Mouse (Mus musculus) forebrain, embryonic 11.5 days (tissue): ENCODE measurements around the gene Krtap7-1. TPM values are rescaled to one million over a fixed set of nuclear protein-coding genes. Genes with fewer than 3 reads are reported as not detected.
A peak's percentile ranks its signal among the peaks of the same experiment; 100 is the strongest.

ENCODE experiments used
- ATAC-seq: fragments of 200-750 bp; cut with Nextera tagmentation; replicated peaks from 2 replicates; pipeline ENCODE4 v1.8.0; 2017; ENCODE audit warnings: moderate TSS enrichment; ENCODE audit not compliant: low FRiP score
- DNase-seq: peaks from one replicate; pipeline ENCODE4 v3.0.0-alpha.2; 2017; ENCODE audit warnings: low spot score
- H3K27ac ChIP-seq: fragments of 300-500 bp; sonication (generic); 2 replicates; pipeline ENCODE4 v1.5.1; 2014; ENCODE audit warnings: low read depth, low read length
- H3K27me3 ChIP-seq: fragments of 300-500 bp; sonication (generic); 2 replicates; pipeline ENCODE4 v1.6.1; 2014; ENCODE audit warnings: mild to moderate bottlenecking, low read length, mixed read lengths; ENCODE audit not compliant: control insufficient read depth, insufficient read depth
- H3K36me3 ChIP-seq: fragments of 300-500 bp; sonication (generic); 2 replicates; pipeline ENCODE4 v1.6.1; 2014; ENCODE audit warnings: mild to moderate bottlenecking, low read length, moderate library complexity, mixed read lengths; ENCODE audit not compliant: control insufficient read depth, insufficient read depth
- H3K4me1 ChIP-seq: fragments of 300-500 bp; sonication (generic); replicated peaks from 2 replicates; pipeline ENCODE4 v1.6.1; 2014; ENCODE audit warnings: low read length, mixed read lengths; ENCODE audit not compliant: control insufficient read depth, insufficient read depth
- H3K4me2 ChIP-seq: fragments of 300-500 bp; sonication (generic); 2 replicates; pipeline ENCODE4 v1.6.1; 2014; ENCODE audit warnings: low read depth, mild to moderate bottlenecking, low read length, moderate library complexity, mixed read lengths; ENCODE audit not compliant: severe bottlenecking
- H3K4me3 ChIP-seq: fragments of 300-500 bp; sonication (generic); 2 replicates; pipeline ENCODE4 v1.5.1; 2014; ENCODE audit warnings: low read depth, low read length
- H3K9ac ChIP-seq: fragments of 300-500 bp; sonication (generic); 2 replicates; pipeline ENCODE4 v1.6.1; 2014; ENCODE audit warnings: low read length
- H3K9me3 ChIP-seq: fragments of 300-500 bp; sonication (generic); 2 replicates; pipeline ENCODE4 v1.6.1; 2016; ENCODE audit warnings: low read length, mixed read lengths; ENCODE audit not compliant: control insufficient read depth
- WGBS: fragments of 180-500 bp; shearing (Covaris S2); extraction: QIAGEN DNeasy Blood & Tissue Kit; methylation state at CpG from one replicate; pipeline ENCODE4 v1.1.7; 2014; 5-methylcytosine and 5-hydroxymethylcytosine counted together
- polyA plus RNA-seq: library from polyadenylated mRNA; unstranded; fragments of >200 nt; fragmentation: Nextera tagmentation; extraction: Ambion mirVana; gene quantifications from 2 replicates; pipeline ENCODE4 v1.2.1, GENCODE M21; 2014

Gene Krtap7-1
- polyA plus RNA-seq, 1 experiment from 2014 or later: not detected

GRCm38 (mm10) chr16:89520091-89520490 is 12.0 kb upstream of the Krtap7-1 start:
- H3K27me3 ChIP-seq: no peaks in the 10 kb centered on the region

GRCm38 (mm10) chr16:89517635-89518034 is 9.5 kb upstream of the Krtap7-1 start:
- Histone ChIP-seq H3K27ac (no peak overlapping the region), H3K36me3 (no peaks in the 10 kb centered on the region), H3K9me3 (no peaks in the 10 kb centered on the region), H3K4me1 (no peaks in the 10 kb centered on the region), H3K27me3 (no peaks in the 10 kb centered on the region), H3K4me2 (no peak overlapping the region), H3K4me3 (no peak overlapping the region), H3K9ac (no peak overlapping the region)
- 70% methylated on average over 9 of the region's 9 CpGs for WGBS
- ATAC-seq (peak; percentile 73; the same call in 1 of the 2 replicates), DNase-seq (peak; percentile 63)

More at GRCm38 (mm10) chr16:89520091-89520490, 12.0 kb upstream of the Krtap7-1 start:
- DNase-seq (no peak), ATAC-seq (no peak)
- Histone ChIP-seq H3K4me2 (no peak overlapping the region), H3K27ac (no peak overlapping the region), H3K4me1 (no peaks in the 10 kb centered on the region), H3K4me3 (no peak overlapping the region), H3K9me3 (no peaks in the 10 kb centered on the region), H3K9ac (no peak overlapping the region), H3K36me3 (no peaks in the 10 kb centered on the region)
- WGBS: 90% methylated on average over 6 of the region's 6 CpGs

- 84% methylated on average over 7 of the region's 7 CpGs for WGBS
- ATAC-seq (no peak), DNase-seq (no peak)
- H3K36me3 ChIP-seq: no peaks in the 10 kb centered on the region
- no peak overlapping the region for H3K4me3 ChIP-seq
- H3K9ac ChIP-seq: no peak overlapping the region
- no peaks in the 10 kb centered on the region for H3K4me1 ChIP-seq
- H3K4me2 ChIP-seq: no peak overlapping the region
- no peaks in the 10 kb centered on the region for H3K9me3 ChIP-seq
- no peaks in the 10 kb centered on the region for H3K27me3 ChIP-seq
- H3K27ac ChIP-seq: no peak overlapping the region
Measured at GRCm38 (mm10) chr16:89513431-89513830, 5.3 kb upstream of the Krtap7-1 start.

GRCm38 (mm10) chr16:89503571-89503970 is 4.6 kb downstream of the Krtap7-1 start:
- Histone ChIP-seq H3K9me3 (no peaks in the 10 kb centered on the region), H3K4me2 (no peak overlapping the region), H3K27me3 (no peaks in the 10 kb centered on the region), H3K4me3 (no peak overlapping the region), H3K27ac (no peak overlapping the region), H3K4me1 (no peaks in the 10 kb centered on the region), H3K9ac (no peak overlapping the region), H3K36me3 (no peaks in the 10 kb centered on the region)
- WGBS: 79% methylated on average over 2 of the region's 2 CpGs
- ATAC-seq (no peak), DNase-seq (no peak)

- ATAC-seq (no peak), DNase-seq (no peak)
- Histone ChIP-seq H3K4me1 (no peaks in the 10 kb centered on the region), H3K9ac (no peak overlapping the region), H3K36me3 (no peaks in the 10 kb centered on the region), H3K4me2 (no peak overlapping the region), H3K27me3 (no peaks in the 10 kb centered on the region), H3K4me3 (no peak overlapping the region), H3K27ac (no peak overlapping the region), H3K9me3 (no peaks in the 10 kb centered on the region)
- WGBS: 95% methylated on average over 5 of the region's 5 CpGs
Measured at GRCm38 (mm10) chr16:89501870-89502269, 6.3 kb downstream of the Krtap7-1 start.

DNA sequence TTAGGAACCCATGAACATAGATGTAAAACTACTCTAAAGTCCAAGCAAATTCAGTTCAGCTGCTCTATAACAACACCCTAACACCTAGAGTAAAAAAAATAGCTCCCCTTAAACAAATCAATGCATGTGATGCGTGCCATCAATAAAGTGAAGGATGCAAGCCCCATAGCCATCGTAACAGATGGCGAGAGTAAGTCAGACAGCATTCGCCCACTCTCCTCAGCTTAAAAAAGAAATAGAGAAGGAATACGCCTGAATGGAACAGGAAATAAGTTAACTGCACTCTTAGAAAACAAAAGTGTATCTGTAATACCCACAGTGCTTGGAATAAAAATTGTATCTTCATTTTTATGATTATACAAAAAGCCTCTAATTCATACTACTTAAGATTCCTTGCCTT is 11.1 kb downstream of the Krtap7-1 start:
- Histone ChIP-seq H3K36me3 (no peaks in the 10 kb centered on the region), H3K27ac (no peak overlapping the region), H3K27me3 (no peaks in the 10 kb centered on the region), H3K9ac (no peak overlapping the region), H3K4me1 (no peaks in the 10 kb centered on the region), H3K4me3 (no peak overlapping the region), H3K4me2 (no peak overlapping the region), H3K9me3 (no peaks in the 10 kb centered on the region)
- DNase-seq (no peak), ATAC-seq (no peak)
- WGBS: 93% methylated on average over 5 of the region's 5 CpGs

DNA sequence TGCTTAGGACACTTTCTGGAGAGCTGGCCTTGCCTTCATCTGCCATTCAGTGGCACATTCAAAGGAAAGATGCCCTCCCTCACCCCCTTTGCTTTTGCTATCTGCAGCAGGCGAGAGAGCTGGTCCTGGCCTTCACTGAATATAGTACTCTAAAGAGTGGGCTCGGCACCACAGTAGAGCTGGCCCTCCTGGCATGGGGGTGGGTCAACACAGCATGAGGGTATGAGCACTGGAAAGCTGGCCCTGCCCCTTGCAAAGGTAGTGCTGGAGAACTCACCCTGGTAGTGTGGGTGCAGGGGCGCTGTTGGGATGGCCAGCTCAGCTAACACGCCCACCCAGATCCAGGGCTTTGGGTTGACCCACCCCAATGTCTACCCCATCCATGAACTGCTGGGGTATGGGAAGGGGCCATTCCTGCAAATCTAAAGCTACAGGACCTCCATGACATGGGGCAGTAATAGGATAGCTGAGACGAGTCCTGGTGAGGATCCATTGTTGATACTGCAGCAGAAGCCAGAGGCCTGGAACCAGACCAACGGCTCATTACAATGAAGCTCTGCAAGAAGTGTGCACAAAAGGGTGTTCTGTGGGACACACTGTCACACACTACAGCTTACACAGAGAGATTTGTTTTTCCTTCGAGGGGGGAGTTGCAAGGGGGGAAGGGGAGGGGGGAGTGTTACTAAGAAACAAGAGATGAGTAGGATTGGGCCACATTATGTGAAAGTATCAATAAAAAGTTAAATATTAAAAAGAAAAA is 12.5 kb downstream of the Krtap7-1 start:
- Histone ChIP-seq H3K27ac (no peak overlapping the region), H3K9me3 (no peaks in the 10 kb centered on the region), H3K4me3 (no peak overlapping the region), H3K4me2 (no peak overlapping the region), H3K9ac (no peak overlapping the region), H3K4me1 (no peaks in the 10 kb centered on the region), H3K27me3 (no peaks in the 10 kb centered on the region), H3K36me3 (no peaks in the 10 kb centered on the region)
- WGBS: 86% methylated on average over 7 of the region's 7 CpGs
- no peak for DNase-seq
- ATAC-seq: no peak

GRCm38 (mm10) chr16:89487852-89488251 is 20.3 kb downstream of the Krtap7-1 start, which contains the start of gene Krtap8-1:
Gene Krtap8-1, minus strand, starts transcription at chr16:89487952.
- DNase-seq (no peak), ATAC-seq (0 out of 2 replicates have a peak, but pooled peaks have one; percentile 46)
- 78% methylated on average over 7 of the region's 7 CpGs for WGBS
- H3K36me3 ChIP-seq: no peaks in the 10 kb centered on the region
- H3K27me3 ChIP-seq: no peaks in the 10 kb centered on the region
- no peak within 1 kb of the TSS for H3K9ac ChIP-seq
- no peak within 1 kb of the TSS for H3K27ac ChIP-seq
- no peak within 1 kb of the TSS for H3K4me2 ChIP-seq
- no peaks in the 10 kb centered on the region for H3K9me3 ChIP-seq
- H3K4me3 ChIP-seq: no peak within 1 kb of the TSS
- H3K4me1 ChIP-seq: no peaks in the 10 kb centered on the region
